Mouse (Mus musculus) lung, embryonic 16.5 days (tissue): ENCODE measurements around the gene Rpap3. TPM values are rescaled to one million over a fixed set of nuclear protein-coding genes. Genes with fewer than 3 reads are reported as not detected.

Experiments used
- ATAC-seq: fragments of 200-750 bp; cut with Nextera tagmentation; 2 replicates; pipeline ENCODE4 v1.8.0; 2017; ENCODE audit warnings: low read depth, mild to moderate bottlenecking, moderate library complexity
- H3K27ac ChIP-seq: fragments of 300-500 bp; sonication (generic); 2 replicates; pipeline ENCODE4 v1.5.1; 2014; ENCODE audit warnings: mild to moderate bottlenecking, control low read depth, low read length
- H3K27me3 ChIP-seq: fragments of 300-500 bp; sonication (generic); 2 replicates; pipeline ENCODE4 v1.6.1; 2014; ENCODE audit warnings: low read depth, low read length, mixed read lengths; ENCODE audit not compliant: control insufficient read depth, insufficient read depth
- H3K36me3 ChIP-seq: fragments of 300-500 bp; sonication (generic); 2 replicates; pipeline ENCODE4 v1.6.1; 2014; ENCODE audit warnings: low read length; ENCODE audit not compliant: control insufficient read depth, insufficient read depth
- H3K4me1 ChIP-seq: fragments of 300-500 bp; sonication (generic); replicated peaks from 2 replicates; pipeline ENCODE4 v1.6.1; 2014; ENCODE audit warnings: low read length, mixed read lengths; ENCODE audit not compliant: control insufficient read depth, insufficient read depth
- H3K4me2 ChIP-seq: fragments of 300-500 bp; sonication (generic); 2 replicates; pipeline ENCODE4 v1.6.1; 2014; ENCODE audit warnings: low read depth, low read length, control low read depth
- H3K4me3 ChIP-seq: fragments of 300-500 bp; sonication (generic); 2 replicates; pipeline ENCODE4 v1.5.1; 2014; ENCODE audit warnings: mild to moderate bottlenecking, low read length, control low read depth
- H3K9ac ChIP-seq: fragments of 300-500 bp; sonication (generic); 2 replicates; pipeline ENCODE4 v1.6.1; 2014; ENCODE audit warnings: low read length, control low read depth
- H3K9me3 ChIP-seq: fragments of 300-500 bp; sonication (generic); 2 replicates; pipeline ENCODE4 v1.6.1; 2016; ENCODE audit warnings: low read length; ENCODE audit not compliant: control insufficient read depth
- whole genome bisulfite sequencing: fragments of 180-500 bp; shearing (Covaris S2); extraction: QIAGEN DNeasy Blood & Tissue Kit; methylation state at CpG from one replicate; pipeline ENCODE4 v1.1.7; 2014; 5-methylcytosine and 5-hydroxymethylcytosine counted together
- polyA plus RNA-seq: library from polyadenylated mRNA; unstranded; fragments of >200 nt; fragmentation: Nextera tagmentation; extraction: Ambion mirVana; gene quantifications from 2 replicates; pipeline ENCODE4 v1.2.1, GENCODE M21; 2015

Gene Rpap3
- polyA plus RNA-seq, 1 experiment from 2014 or later, result 25.2 TPM

DNA sequence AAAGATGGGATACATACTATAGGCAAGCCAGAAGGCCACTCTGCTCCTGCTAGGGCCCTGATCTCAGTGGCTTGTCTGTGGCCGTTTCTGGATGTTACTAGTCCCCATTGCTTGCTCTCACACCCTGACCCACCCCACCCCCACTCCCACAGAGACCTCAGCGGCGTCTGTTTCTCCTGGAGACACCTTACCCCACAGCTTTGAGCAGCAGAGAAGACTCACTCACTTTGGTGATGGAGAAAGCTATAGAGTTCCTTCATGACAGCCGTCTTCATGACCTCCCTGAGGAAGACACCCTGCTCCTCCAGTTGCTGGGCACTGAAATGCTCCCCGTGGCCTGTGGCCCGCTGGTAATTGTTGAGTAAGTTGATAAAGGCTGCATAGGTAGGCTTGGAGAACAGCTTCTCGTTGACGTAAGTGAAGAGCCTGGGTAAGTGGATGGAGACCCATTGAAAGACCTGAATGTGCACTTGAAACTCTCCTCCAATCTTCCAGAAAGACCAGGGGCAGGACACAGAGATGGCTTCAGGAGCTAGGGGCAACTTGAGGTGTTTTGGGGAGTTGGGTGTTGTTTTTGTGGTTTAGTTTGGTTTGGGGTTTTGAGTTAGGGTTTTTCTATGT, 13.0 kb upstream of the Rpap3 start:
- Histone ChIP-seq H3K4me2 (no peak overlapping the region), H3K27me3 (no peaks in the 10 kb centered on the region), H3K9me3 (no peaks in the 10 kb centered on the region), H3K4me1 (0 out of 2 replicates have a peak, but pooled peaks cover 2% of the 10 kb centered on the region), H3K9ac (no peak overlapping the region), H3K4me3 (no peak overlapping the region), H3K36me3 (no peaks in the 10 kb centered on the region), H3K27ac (no peak overlapping the region)
- no peak for ATAC-seq
- 64% methylated on average over 8 of the region's 8 CpGs for WGBS

DNA sequence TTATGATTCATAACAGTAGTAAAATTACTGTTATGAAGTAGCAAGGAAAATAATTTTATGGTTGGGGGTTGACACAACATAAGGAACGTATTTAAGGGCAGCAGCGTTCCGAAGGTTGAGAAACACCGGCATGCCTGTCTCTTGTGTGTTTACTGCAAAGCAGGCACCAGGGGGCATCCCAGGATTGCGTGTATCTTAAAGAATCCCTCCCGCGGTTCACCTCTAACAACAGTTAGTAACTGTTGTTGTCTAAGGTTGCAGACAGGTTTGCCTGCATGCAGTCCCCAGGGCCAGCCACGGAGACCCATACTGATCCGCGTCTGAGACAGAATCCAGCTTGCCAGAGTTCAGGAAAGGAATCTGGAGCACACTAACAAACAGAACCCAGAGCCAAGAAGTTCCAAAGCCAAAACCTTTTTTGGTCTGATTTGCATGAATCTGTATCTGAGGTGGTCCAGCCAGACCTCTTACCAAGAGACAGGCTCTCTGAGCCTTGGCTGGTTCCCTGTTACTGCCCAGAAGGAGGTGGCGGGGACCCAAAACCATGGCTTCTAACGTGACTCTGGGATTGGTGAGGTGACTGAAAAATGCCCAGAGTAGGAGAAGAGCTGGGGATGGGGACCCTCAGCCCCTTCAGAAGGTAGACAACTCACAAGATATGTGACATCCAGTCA, 12.4 kb upstream of the Rpap3 start:
- no peak overlapping the region for H3K27ac ChIP-seq
- no peak overlapping the region for H3K4me3 ChIP-seq
- 18% methylated on average over 12 of the region's 12 CpGs for WGBS
- peak; percentile 64; the same call in 1 of the 2 replicates for ATAC-seq
- no peak overlapping the region for H3K9ac ChIP-seq
- H3K27me3 ChIP-seq, result no peaks in the 10 kb centered on the region
- no peaks in the 10 kb centered on the region for H3K9me3 ChIP-seq
- no peaks in the 10 kb centered on the region for H3K36me3 ChIP-seq
- H3K4me1 ChIP-seq, result 0 out of 2 replicates have a peak, but pooled peaks cover 2% of the 10 kb centered on the region
- H3K4me2 ChIP-seq, result no peak overlapping the region

DNA sequence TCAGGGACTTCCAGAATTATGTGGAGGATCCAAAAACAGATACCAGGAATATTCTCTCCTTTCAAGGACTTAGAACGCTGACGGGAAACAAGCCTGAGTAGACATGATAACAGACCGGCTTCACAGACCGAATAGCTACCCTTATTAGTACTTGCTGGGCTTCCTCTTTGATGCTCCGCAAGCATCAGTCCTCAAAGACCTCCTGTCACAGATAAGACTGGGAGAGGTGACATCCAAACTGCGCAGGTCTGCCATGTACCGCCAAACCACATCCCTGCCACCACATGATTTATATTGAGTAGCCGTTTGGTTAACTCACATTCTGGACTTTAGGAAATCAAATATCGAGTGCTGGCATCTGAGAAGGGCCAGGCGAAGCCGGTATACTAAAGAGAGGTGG, 11.2 kb upstream of the Rpap3 start:
- Histone ChIP-seq H3K9ac (no peak overlapping the region), H3K4me1 (0 out of 2 replicates have a peak, but pooled peaks cover 2% of the 10 kb centered on the region), H3K4me3 (no peak overlapping the region), H3K4me2 (no peak overlapping the region), H3K27me3 (no peaks in the 10 kb centered on the region), H3K27ac (no peak overlapping the region), H3K36me3 (no peaks in the 10 kb centered on the region), H3K9me3 (no peaks in the 10 kb centered on the region)
- 73% methylated on average over 11 of the region's 11 CpGs for WGBS
- no peak for ATAC-seq

DNA sequence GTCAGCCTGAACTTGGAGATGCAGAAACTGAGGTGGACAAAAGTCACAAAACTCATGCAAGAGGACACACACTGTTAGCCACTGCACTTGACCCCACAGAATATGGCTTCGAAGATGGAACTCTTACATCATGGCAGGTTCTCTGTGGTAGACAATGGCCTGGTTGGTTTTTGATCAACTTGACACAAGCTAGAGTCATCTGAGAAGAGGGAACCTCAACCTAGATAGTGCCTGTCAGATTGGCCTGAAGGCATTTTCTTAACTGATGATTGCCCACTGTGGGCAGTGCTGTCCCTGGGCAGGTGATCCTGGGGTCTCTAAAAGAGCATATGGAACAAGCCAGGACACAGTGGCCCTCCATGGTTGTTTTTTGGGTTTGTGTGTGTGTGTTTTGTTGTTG, 10.1 kb upstream of the Rpap3 start:
- no peaks in the 10 kb centered on the region for H3K36me3 ChIP-seq
- H3K27ac ChIP-seq, result no peak overlapping the region
- ATAC-seq, result no peak
- H3K9me3 ChIP-seq, result no peaks in the 10 kb centered on the region
- H3K9ac ChIP-seq, result no peak overlapping the region
- 87% methylated on average over 1 of the region's 1 CpGs for WGBS
- no peak overlapping the region for H3K4me3 ChIP-seq
- 0 out of 2 replicates have a peak, but pooled peaks cover 2% of the 10 kb centered on the region for H3K4me1 ChIP-seq
- no peak overlapping the region for H3K4me2 ChIP-seq
- H3K27me3 ChIP-seq, result no peaks in the 10 kb centered on the region

DNA sequence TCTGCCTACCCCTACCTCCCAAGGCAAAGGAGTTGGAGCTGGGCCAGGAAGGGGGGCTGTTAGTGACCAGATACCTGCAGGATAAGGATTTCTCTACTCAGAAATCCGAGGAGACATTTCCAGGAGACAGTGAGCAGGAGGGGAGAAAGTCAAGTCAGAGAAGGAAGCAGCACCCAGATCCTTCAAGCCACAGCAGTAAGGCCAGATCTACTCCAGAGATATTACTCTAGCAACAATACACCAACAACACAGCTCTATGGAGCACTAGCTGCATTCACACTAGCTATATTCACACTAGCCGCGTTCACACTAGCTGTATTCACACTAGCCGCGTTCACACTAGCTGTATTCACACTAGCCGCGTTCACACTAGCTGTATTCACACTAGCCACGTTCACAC, 9.5 kb upstream of the Rpap3 start:
- Histone ChIP-seq H3K9me3 (no peaks in the 10 kb centered on the region), H3K4me1 (0 out of 2 replicates have a peak, but pooled peaks cover 2% of the 10 kb centered on the region), H3K27ac (no peak overlapping the region), H3K4me3 (no peak overlapping the region), H3K4me2 (no peak overlapping the region), H3K27me3 (no peaks in the 10 kb centered on the region), H3K9ac (no peak overlapping the region), H3K36me3 (no peaks in the 10 kb centered on the region)
- 85% methylated on average over 8 of the region's 8 CpGs for WGBS
- ATAC-seq, result no peak

DNA sequence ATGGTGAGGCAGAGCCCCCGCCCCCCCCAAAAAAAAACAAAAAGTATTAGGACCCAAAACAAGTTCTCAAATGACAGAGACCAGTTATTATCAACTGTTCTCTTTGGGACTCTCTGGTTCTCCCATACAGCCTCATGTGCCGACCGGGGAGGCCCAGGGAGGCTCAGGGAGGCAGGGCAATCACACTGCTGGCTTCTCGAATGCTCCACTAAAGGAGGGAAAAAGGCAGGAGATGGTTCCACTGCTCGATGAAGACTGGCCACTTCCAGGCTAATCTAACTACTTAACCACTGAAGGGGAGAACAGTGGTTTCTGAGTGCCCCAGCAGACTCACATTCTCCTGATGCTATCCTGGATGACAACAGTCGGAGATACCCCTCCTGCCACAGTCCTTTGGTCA, 6.9 kb upstream of the Rpap3 start:
- H3K4me1 ChIP-seq, result 0 out of 2 replicates have a peak, but pooled peaks cover 1% of the 10 kb centered on the region
- H3K27ac ChIP-seq, result no peak overlapping the region
- H3K27me3 ChIP-seq, result no peaks in the 10 kb centered on the region
- no peaks in the 10 kb centered on the region for H3K9me3 ChIP-seq
- no peaks in the 10 kb centered on the region for H3K36me3 ChIP-seq
- WGBS, result 57% methylated on average over 6 of the region's 6 CpGs
- no peak for ATAC-seq
- H3K4me3 ChIP-seq, result no peak overlapping the region
- no peak overlapping the region for H3K9ac ChIP-seq
- H3K4me2 ChIP-seq, result no peak overlapping the region

DNA sequence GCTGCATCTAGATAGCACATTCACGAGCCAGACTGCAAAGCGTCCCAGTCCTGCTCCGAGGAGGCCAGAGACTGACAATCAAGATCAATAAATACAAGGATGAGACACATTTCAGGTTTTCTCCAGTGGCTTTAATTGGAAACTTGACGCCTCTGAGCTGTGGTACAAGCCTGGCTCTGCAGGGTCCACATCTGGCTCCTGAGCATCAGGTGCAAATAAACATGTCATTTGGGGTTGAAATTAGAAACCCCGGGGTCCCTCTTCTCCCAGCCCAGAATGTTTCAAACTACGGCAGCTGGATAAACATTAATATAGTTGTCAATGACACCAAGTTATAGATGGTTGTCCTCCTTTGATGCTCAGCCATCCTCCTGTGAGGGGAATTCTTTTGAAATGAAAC, 5.3 kb upstream of the Rpap3 start:
- WGBS, result 48% methylated on average over 6 of the region's 6 CpGs
- Histone ChIP-seq H3K4me2 (no peak overlapping the region), H3K9me3 (no peaks in the 10 kb centered on the region), H3K27ac (no peak overlapping the region), H3K4me3 (no peak overlapping the region), H3K36me3 (no peaks in the 10 kb centered on the region), H3K4me1 (0 out of 2 replicates have a peak, but pooled peaks cover 3% of the 10 kb centered on the region), H3K27me3 (no peaks in the 10 kb centered on the region), H3K9ac (no peak overlapping the region)
- no peak for ATAC-seq

DNA sequence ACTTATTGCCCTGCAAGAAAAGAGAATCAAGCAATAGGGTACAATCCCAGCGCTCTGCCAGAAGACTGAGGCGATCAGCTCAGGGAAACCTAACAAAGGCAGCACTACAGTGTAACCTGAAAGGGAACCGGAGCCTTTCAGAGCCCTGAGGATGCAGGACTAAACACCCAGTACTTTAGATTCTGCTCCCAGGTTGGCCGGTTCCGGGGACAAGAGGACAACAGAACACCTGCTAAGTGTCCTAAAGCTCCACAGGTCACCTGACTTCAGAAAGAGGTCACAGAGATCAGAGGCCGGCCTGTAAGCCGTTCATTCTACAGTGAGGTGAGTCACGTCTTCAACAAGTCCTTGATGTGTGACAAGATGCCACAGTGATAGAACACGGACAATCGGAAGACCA, 9.0 kb downstream of the Rpap3 start:
- 82% methylated on average over 10 of the region's 10 CpGs for WGBS
- no peak overlapping the region for H3K9ac ChIP-seq
- H3K4me1 ChIP-seq, result no peaks in the 10 kb centered on the region
- no peak overlapping the region for H3K27ac ChIP-seq
- no peak overlapping the region for H3K4me3 ChIP-seq
- no peak for ATAC-seq
- H3K27me3 ChIP-seq, result no peaks in the 10 kb centered on the region
- peaks cover 45% of the 10 kb centered on the region for H3K36me3 ChIP-seq
- H3K9me3 ChIP-seq, result no peaks in the 10 kb centered on the region
- no peak overlapping the region for H3K4me2 ChIP-seq

DNA sequence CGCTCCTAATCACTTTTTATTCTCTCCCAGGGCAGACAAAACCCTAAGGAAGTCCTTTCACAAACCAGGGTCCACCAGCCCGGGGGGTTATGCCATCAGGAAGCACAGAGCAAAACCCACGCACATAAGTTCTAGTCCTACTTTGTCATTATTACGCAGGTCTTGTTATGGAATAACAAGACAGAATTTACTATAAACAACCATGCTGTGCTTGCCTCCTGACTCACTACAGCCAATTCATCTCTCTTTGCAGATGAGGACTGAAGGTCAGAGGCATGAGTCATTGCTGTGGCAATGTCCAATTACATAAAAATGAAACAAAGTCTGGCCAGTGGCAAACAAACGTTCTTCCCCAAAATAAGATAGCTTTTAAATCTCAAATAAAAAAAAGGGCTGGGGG, 12.2 kb downstream of the Rpap3 start:
- Histone ChIP-seq H3K36me3 (peaks cover 38% of the 10 kb centered on the region), H3K4me1 (no peaks in the 10 kb centered on the region), H3K27me3 (no peaks in the 10 kb centered on the region), H3K27ac (no peak overlapping the region), H3K4me3 (no peak overlapping the region), H3K9ac (no peak overlapping the region), H3K4me2 (no peak overlapping the region), H3K9me3 (no peaks in the 10 kb centered on the region)
- WGBS, result 85% methylated on average over 5 of the region's 5 CpGs
- ATAC-seq, result no peak
